Mouse (Mus musculus): Measurements from ENCODE around the gene Spata2.

DNA sequence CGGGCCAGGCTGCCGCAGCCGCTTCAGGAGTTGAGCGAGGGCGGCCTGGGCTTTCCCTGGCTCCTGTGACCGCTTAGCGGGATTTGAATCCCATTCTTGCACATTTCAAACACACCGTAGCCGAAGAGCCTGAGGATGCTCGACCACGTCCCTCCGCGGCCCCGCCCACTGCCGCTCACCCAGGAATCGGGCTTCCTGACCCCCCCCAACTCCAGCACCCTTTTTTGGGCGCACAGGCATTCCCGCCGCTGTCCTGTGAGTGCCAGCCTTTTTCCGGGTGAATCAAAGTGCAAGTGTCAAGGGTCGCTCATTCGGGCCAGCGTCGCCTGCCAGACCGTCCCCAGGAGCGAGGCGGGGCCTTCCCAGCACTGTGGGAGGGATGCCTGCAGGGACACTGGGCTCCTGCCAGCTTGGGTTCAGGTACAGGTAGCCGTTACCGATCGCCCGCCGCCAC, 11.2 kb upstream of the Spata2 start:
- no peak for TF ChIP-seq ZNF384 (IDR thresholded peaks at IDR 0.05; ENCODE audit: low read depth, low read length)
- TF ChIP-seq MAFK (IDR thresholded peaks at IDR 0.05; ENCODE audit: insufficient read depth, low read depth, low read length) = no peak
- no peak for TF ChIP-seq ZC3H11A (IDR thresholded peaks at IDR 0.05; ENCODE audit: borderline replicate concordance, low read depth, low read length)
